Mouse (Mus musculus): ENCODE results near the gene Zbtb7a. TPM values are rescaled to one million over a fixed set of nuclear protein-coding genes. Genes with fewer than 3 reads are reported as not detected.

Zbtb7a gene
- polyA plus RNA-seq, 1 experiment from 2014 or later, result 18.1 TPM

DNA sequence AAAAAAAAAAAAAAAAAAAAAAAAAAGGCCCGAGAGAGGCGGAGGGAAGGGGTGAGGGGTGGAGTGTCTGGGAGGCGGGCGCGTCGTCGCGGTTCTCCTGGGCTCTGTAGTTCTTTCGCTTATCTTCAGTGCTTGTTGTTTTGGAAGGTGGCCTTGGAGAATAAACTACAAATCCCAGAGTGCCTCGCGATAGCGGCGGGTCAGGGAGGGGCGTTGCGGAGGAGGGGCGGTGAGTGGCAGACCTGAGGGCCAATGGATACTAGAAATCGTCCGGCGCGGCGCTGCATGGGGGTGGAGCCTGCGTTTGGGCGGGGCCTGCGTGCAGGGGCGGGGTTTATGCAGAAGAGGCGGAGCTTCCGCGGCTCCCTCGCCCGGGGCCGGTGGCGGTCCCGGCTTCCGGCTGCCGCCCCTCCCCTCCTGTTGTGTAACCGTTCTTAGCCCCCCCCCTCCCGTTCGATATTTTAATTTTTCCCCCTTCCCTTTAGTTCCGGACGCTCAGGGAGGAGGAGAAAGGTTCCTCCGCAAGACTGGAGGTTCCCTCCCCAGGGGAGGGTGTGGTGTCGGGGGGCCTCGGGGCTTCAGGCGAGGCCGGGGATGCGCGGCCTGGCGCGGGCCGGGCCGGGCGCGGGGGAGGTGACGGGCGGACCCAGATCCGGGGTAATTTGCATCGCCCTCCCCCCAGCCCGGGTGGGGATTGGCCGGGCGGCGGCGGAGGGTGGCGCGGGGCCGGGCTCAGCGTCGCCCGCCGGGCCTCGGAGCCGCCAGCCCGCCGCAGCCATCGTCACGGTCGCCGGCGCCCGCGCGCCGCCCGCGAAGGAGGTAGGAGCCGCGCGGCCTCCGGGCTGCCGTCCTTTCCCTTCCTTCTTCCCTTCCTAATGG lies 2.5 kb downstream of the Zbtb7a start:
- Histone ChIP-seq H3K4me3 (ENCODE audit: low read length) (peak overlapping the region; percentile 90), H3K27ac (ENCODE audit: low read depth, low read length) (peak overlapping the region; percentile 99), H3K4me1 (ENCODE audit: control insufficient read depth, insufficient read depth, low read length) (peaks cover 49% of the 10 kb centered on the region), H3K9ac (ENCODE audit: low read depth, low read length) (peak overlapping the region; percentile 97), H3K36me3 (ENCODE audit: control insufficient read depth, insufficient read depth, low read length) (no peaks in the 10 kb centered on the region; the same call in 1 of the 2 replicates), H3K27me3 (ENCODE audit: control insufficient read depth, insufficient read depth, low read length) (peaks cover 3% of the 10 kb centered on the region; the same call in 1 of the 2 replicates), H3K4me2 (replicated peaks; ENCODE audit: low read depth, low read length) (peak overlapping the region; percentile 89), H3K9me3 (ENCODE audit: control insufficient read depth, low read length) (no peaks in the 10 kb centered on the region)
- WGBS, result under 1% methylated on average over 52 of the region's 89 CpGs
- ATAC-seq (ENCODE audit: low FRiP score, low TSS enrichment), result peak; percentile 92

GRCm38 (mm10) chr10:81138131-81138782 lies 3.2 kb downstream of the Zbtb7a start:
- peaks cover 3% of the 10 kb centered on the region; the same call in 1 of the 2 replicates for H3K27me3 ChIP-seq (ENCODE audit: control insufficient read depth, insufficient read depth, low read length)
- no peaks in the 10 kb centered on the region for H3K9me3 ChIP-seq (ENCODE audit: control insufficient read depth, low read length)
- H3K4me1 ChIP-seq (ENCODE audit: control insufficient read depth, insufficient read depth, low read length), result peaks cover 49% of the 10 kb centered on the region
- WGBS, result 1% methylated on average over 18 of the region's 24 CpGs
- H3K4me3 ChIP-seq (ENCODE audit: low read length), result peak overlapping the region; percentile 90
- H3K4me2 ChIP-seq (replicated peaks; ENCODE audit: low read depth, low read length), result peak overlapping the region; percentile 89
- peak overlapping the region; percentile 88 for H3K27ac ChIP-seq (ENCODE audit: low read depth, low read length)
- ATAC-seq (ENCODE audit: low FRiP score, low TSS enrichment), result no peak
- peaks cover 2% of the 10 kb centered on the region for H3K36me3 ChIP-seq (ENCODE audit: control insufficient read depth, insufficient read depth, low read length)
- H3K9ac ChIP-seq (ENCODE audit: low read depth, low read length), result peak overlapping the region; percentile 78

GRCm38 (mm10) chr10:81138821-81139528 lies 4.0 kb downstream of the Zbtb7a start:
- H3K4me3 ChIP-seq (ENCODE audit: low read length), result peak overlapping the region; percentile 90
- peak overlapping the region; percentile 89 for H3K4me2 ChIP-seq (replicated peaks; ENCODE audit: low read depth, low read length)
- H3K4me1 ChIP-seq (ENCODE audit: control insufficient read depth, insufficient read depth, low read length), result peaks cover 49% of the 10 kb centered on the region
- peak overlapping the region; percentile 78 for H3K9ac ChIP-seq (ENCODE audit: low read depth, low read length)
- WGBS, result 59% methylated on average over 11 of the region's 11 CpGs
- peaks cover 3% of the 10 kb centered on the region; the same call in 1 of the 2 replicates for H3K27me3 ChIP-seq (ENCODE audit: control insufficient read depth, insufficient read depth, low read length)
- peak overlapping the region; percentile 88 for H3K27ac ChIP-seq (ENCODE audit: low read depth, low read length)
- no peaks in the 10 kb centered on the region for H3K9me3 ChIP-seq (ENCODE audit: control insufficient read depth, low read length)
- ATAC-seq (ENCODE audit: low FRiP score, low TSS enrichment), result no peak
- H3K36me3 ChIP-seq (ENCODE audit: control insufficient read depth, insufficient read depth, low read length), result peaks cover 9% of the 10 kb centered on the region

DNA sequence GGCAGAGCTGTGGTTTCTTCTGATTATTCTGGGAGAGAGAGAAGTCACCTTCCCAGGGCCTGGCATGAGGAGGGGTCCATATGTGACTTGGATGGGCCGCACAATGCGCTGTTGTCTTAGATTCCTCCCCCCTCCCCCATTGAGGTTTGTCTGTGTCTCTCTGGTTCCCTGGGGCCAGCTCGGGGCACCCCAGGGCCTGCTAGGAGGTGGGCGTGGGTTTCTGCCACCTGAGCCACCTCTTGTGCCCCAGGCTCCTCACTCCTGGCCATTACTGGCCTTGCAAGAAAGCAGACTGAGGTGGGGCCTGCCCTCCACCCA lies 4.5 kb downstream of the Zbtb7a start:
- Histone ChIP-seq H3K9me3 (ENCODE audit: control insufficient read depth, low read length) (no peaks in the 10 kb centered on the region), H3K9ac (ENCODE audit: low read depth, low read length) (peak overlapping the region; percentile 78; the same call in 1 of the 2 replicates), H3K27me3 (ENCODE audit: control insufficient read depth, insufficient read depth, low read length) (peaks cover 3% of the 10 kb centered on the region; the same call in 1 of the 2 replicates), H3K27ac (ENCODE audit: low read depth, low read length) (peak overlapping the region; percentile 2; the same call in 1 of the 2 replicates), H3K4me1 (ENCODE audit: control insufficient read depth, insufficient read depth, low read length) (peaks cover 49% of the 10 kb centered on the region), H3K36me3 (ENCODE audit: control insufficient read depth, insufficient read depth, low read length) (peaks cover 14% of the 10 kb centered on the region), H3K4me2 (replicated peaks; ENCODE audit: low read depth, low read length) (peak overlapping the region; percentile 89; the same call in 1 of the 2 replicates), H3K4me3 (ENCODE audit: low read length) (peak overlapping the region; percentile 90)
- no peak for ATAC-seq (ENCODE audit: low FRiP score, low TSS enrichment)
- WGBS, result 77% methylated on average over 4 of the region's 4 CpGs

- H3K27me3 ChIP-seq (ENCODE audit: control insufficient read depth, insufficient read depth, low read length), result no peaks in the 10 kb centered on the region
- H3K9me3 ChIP-seq (ENCODE audit: control insufficient read depth, low read length), result no peaks in the 10 kb centered on the region
- H3K4me2 ChIP-seq (replicated peaks; ENCODE audit: low read depth, low read length), result peak overlapping the region; percentile 31
- peak overlapping the region; percentile 90 for H3K4me3 ChIP-seq (ENCODE audit: low read length)
- ATAC-seq (ENCODE audit: low FRiP score, low TSS enrichment), result no peak
- H3K9ac ChIP-seq (ENCODE audit: low read depth, low read length), result peak overlapping the region; percentile 47
- H3K27ac ChIP-seq (ENCODE audit: low read depth, low read length), result peak overlapping the region; percentile 65
- peaks cover 46% of the 10 kb centered on the region for H3K4me1 ChIP-seq (ENCODE audit: control insufficient read depth, insufficient read depth, low read length)
- peaks cover 20% of the 10 kb centered on the region for H3K36me3 ChIP-seq (ENCODE audit: control insufficient read depth, insufficient read depth, low read length)
- 47% methylated on average over 8 of the region's 8 CpGs for WGBS
Measured at GRCm38 (mm10) chr10:81140005-81140404, 5.0 kb downstream of the Zbtb7a start.

- Histone ChIP-seq H3K9ac (ENCODE audit: low read depth, low read length) (peak overlapping the region; percentile 45), H3K36me3 (ENCODE audit: control insufficient read depth, insufficient read depth, low read length) (peaks cover 28% of the 10 kb centered on the region), H3K27me3 (ENCODE audit: control insufficient read depth, insufficient read depth, low read length) (no peaks in the 10 kb centered on the region), H3K27ac (ENCODE audit: low read depth, low read length) (no peak overlapping the region), H3K4me3 (ENCODE audit: low read length) (peak overlapping the region; percentile 90), H3K4me1 (ENCODE audit: control insufficient read depth, insufficient read depth, low read length) (peaks cover 37% of the 10 kb centered on the region), H3K4me2 (replicated peaks; ENCODE audit: low read depth, low read length) (peak overlapping the region; percentile 31), H3K9me3 (ENCODE audit: control insufficient read depth, low read length) (no peaks in the 10 kb centered on the region)
- WGBS, result 45% methylated on average over 9 of the region's 10 CpGs
- ATAC-seq (ENCODE audit: low FRiP score, low TSS enrichment), result no peak
Measured at GRCm38 (mm10) chr10:81140717-81141454, 5.9 kb downstream of the Zbtb7a start.

DNA sequence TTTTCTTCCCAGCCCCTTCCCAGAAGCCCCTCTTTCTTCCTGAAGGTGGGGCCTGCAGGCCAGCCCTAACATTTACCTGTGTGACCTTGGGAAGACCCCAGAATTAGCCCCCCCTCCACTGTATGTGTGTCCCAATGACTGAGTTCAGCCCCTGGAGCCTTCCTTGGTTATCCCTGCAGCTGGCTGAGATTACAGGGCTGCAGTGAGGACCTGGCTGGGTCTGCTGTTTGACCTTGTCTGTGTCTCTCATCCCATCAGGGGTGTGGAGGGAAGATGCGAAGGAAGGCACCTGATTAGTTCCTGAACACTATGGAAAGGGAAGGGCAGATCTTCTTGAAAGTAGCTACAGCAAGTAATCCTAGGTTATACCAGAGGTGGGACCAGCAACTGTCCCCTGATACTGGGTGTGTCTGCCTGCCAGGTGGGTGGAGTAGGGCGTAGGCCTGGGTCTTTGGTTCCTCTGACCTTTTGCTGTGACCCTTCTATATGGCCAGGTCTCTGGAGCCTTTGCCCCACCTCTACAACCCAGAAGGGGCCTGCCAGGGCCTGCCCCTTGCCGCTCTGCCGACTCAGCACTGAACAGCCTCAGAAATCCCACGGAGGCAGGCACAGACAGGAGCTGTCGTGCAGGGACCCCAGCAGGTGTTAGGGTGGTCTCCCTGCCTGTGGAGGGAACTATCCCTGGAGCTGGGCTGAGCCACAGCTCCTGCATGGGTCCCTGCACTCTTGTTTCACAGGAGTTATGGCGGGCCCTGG lies 6.6 kb downstream of the Zbtb7a start:
- Histone ChIP-seq H3K36me3 (ENCODE audit: control insufficient read depth, insufficient read depth, low read length) (peaks cover 36% of the 10 kb centered on the region), H3K9me3 (ENCODE audit: control insufficient read depth, low read length) (no peaks in the 10 kb centered on the region), H3K4me2 (replicated peaks; ENCODE audit: low read depth, low read length) (no peak overlapping the region), H3K27me3 (ENCODE audit: control insufficient read depth, insufficient read depth, low read length) (no peaks in the 10 kb centered on the region), H3K9ac (ENCODE audit: low read depth, low read length) (no peak overlapping the region), H3K4me3 (ENCODE audit: low read length) (no peak overlapping the region; the same call in 1 of the 2 replicates), H3K27ac (ENCODE audit: low read depth, low read length) (no peak overlapping the region), H3K4me1 (ENCODE audit: control insufficient read depth, insufficient read depth, low read length) (peaks cover 35% of the 10 kb centered on the region)
- ATAC-seq (ENCODE audit: low FRiP score, low TSS enrichment), result no peak
- WGBS, result 92% methylated on average over 7 of the region's 7 CpGs

GRCm38 (mm10) chr10:81142551-81142981 lies 7.5 kb downstream of the Zbtb7a start:
- H3K9ac ChIP-seq (ENCODE audit: low read depth, low read length), result no peak overlapping the region
- no peaks in the 10 kb centered on the region for H3K9me3 ChIP-seq (ENCODE audit: control insufficient read depth, low read length)
- H3K4me2 ChIP-seq (replicated peaks; ENCODE audit: low read depth, low read length), result no peak overlapping the region
- peaks cover 35% of the 10 kb centered on the region for H3K4me1 ChIP-seq (ENCODE audit: control insufficient read depth, insufficient read depth, low read length)
- H3K4me3 ChIP-seq (ENCODE audit: low read length), result no peak overlapping the region
- peaks cover 45% of the 10 kb centered on the region for H3K36me3 ChIP-seq (ENCODE audit: control insufficient read depth, insufficient read depth, low read length)
- no peaks in the 10 kb centered on the region for H3K27me3 ChIP-seq (ENCODE audit: control insufficient read depth, insufficient read depth, low read length)
- no peak overlapping the region for H3K27ac ChIP-seq (ENCODE audit: low read depth, low read length)
- 88% methylated on average over 5 of the region's 5 CpGs for WGBS
- ATAC-seq (ENCODE audit: low FRiP score, low TSS enrichment), result no peak
